Mouse (Mus musculus): Measurements from ENCODE around the gene Kdm4b. TPM values are rescaled to one million over a fixed set of nuclear protein-coding genes. Genes with fewer than 3 reads are reported as not detected.
A peak's percentile ranks its signal among the peaks of the same experiment; 100 is the strongest.

The Kdm4b gene
- polyA plus RNA-seq, 1 experiment from 2014 or later, result 13.5 TPM

DNA sequence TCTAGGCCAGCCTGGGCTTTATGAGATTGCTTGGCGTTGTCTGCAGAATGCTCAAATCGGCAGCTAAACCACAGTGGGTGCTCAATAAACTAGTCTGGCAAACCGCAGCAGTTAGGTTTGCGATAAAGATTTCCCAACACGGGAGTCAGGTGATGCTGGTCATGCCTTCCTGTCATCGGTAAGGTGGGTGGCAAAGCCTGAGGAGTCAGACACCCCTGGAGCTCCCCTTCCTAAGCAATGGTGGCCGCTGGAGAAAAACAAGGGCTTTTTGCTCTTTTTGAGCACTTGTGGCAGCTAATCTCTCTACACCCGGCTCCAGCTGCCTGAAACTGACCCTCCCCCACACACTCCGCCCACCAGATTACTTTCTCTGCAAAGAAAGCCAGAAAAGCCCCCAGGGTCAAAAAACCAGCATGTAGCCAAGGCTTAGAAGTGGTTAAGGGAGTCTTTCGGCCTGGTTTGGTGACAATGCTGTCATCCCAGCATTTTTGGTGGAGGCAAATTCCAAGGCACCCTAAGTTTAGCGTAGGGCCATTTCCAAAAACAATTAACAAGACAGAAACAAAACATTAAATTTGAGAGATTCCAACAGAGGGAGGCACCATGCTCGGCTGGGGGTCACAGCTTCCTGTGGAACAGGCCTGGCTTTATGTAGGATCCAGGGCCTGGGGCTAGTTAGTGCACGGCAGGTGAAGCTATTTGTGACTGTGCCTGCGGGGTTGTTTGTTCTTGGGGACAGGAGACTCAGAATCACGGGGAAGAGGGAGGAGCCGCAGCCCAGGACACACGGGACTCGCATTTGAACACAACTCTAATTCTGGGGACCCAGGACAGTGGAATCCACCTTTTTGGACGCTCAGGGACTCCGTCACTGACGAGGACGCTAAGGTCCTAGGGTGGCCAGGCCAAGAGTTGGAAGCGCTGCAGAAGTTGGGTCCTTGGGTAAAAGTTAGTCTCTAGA lies 36.2 kb upstream of the Kdm4b start:
- TF ChIP-seq EP300 (optimal IDR thresholded peaks at IDR 0.05), result no peak
- TF ChIP-seq CTCF (IDR thresholded peaks at IDR 0.05; ENCODE audit: low read depth), result no peak
- 3% methylated on average over 23 of the region's 23 CpGs for WGBS
- DNase-seq (ENCODE audit: low spot score), result peak; percentile 80

GRCm38 (mm10) chr17:56290388-56291170 lies 35.3 kb upstream of the Kdm4b start:
- H3K36me3 ChIP-seq (ENCODE audit: control insufficient read depth, insufficient read depth, low read length), result peaks cover 8% of the 10 kb centered on the region
- peak overlapping the region; percentile 68 for H3K9ac ChIP-seq (ENCODE audit: low read length)
- peak overlapping the region; percentile 75 for H3K4me2 ChIP-seq (replicated peaks; ENCODE audit: low read depth)
- ATAC-seq (ENCODE audit: low FRiP score, low TSS enrichment), result peak; percentile 88
- WGBS, result 3% methylated on average over 17 of the region's 17 CpGs
- peak overlapping the region; percentile 94 for H3K27ac ChIP-seq (replicated peaks)
- TF ChIP-seq CTCF (IDR thresholded peaks at IDR 0.05; ENCODE audit: low read depth) (no peak), EP300 (optimal IDR thresholded peaks at IDR 0.05) (peak; percentile 90)
- no peaks in the 10 kb centered on the region for H3K27me3 ChIP-seq (ENCODE audit: control insufficient read depth, insufficient read depth, low read length)
- DNase-seq (ENCODE audit: low spot score), result peak; percentile 97
- H3K4me3 ChIP-seq (ENCODE audit: low read depth, low read length), result peak overlapping the region; percentile 59
- H3K9me3 ChIP-seq (ENCODE audit: control insufficient read depth, low read length), result no peaks in the 10 kb centered on the region
- peaks cover 6% of the 10 kb centered on the region; the same call in 1 of the 2 replicates for H3K4me1 ChIP-seq (replicated peaks; ENCODE audit: control insufficient read depth, insufficient read depth)

More for the DNA sequence above, 36.2 kb upstream of the Kdm4b start:
- H3K36me3 ChIP-seq (ENCODE audit: control insufficient read depth, insufficient read depth, low read length), result peaks cover 16% of the 10 kb centered on the region
- H3K9ac ChIP-seq (ENCODE audit: low read length), result peak overlapping the region; percentile 68
- H3K27me3 ChIP-seq (ENCODE audit: control insufficient read depth, insufficient read depth, low read length), result no peaks in the 10 kb centered on the region
- no peaks in the 10 kb centered on the region for H3K9me3 ChIP-seq (ENCODE audit: control insufficient read depth, low read length)
- peaks cover 6% of the 10 kb centered on the region; the same call in 1 of the 2 replicates for H3K4me1 ChIP-seq (replicated peaks; ENCODE audit: control insufficient read depth, insufficient read depth)
- ATAC-seq (ENCODE audit: low FRiP score, low TSS enrichment), result peak; percentile 25
- peak overlapping the region; percentile 94 for H3K27ac ChIP-seq (replicated peaks)
- peak overlapping the region; percentile 59 for H3K4me3 ChIP-seq (ENCODE audit: low read depth, low read length)
- peak overlapping the region; percentile 75 for H3K4me2 ChIP-seq (replicated peaks; ENCODE audit: low read depth)

DNA sequence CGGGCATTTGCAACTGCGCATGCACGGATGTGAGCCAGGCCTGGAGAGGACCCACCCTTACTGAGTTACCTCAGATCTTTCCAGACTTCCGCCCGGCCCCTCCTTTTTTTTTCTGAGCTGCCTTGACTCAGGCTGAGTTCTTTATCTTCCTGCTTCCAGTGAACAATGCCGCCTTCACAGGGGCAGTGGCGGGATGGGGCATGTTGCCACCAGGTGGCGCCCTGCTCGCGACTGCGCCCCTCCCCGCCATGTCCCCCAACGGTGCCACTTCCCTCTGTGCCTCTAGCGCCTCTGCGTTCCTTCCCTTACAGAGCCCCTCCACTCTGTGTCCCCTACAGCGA lies 34.7 kb upstream of the Kdm4b start:
- H3K4me2 ChIP-seq (replicated peaks; ENCODE audit: low read depth), result peak overlapping the region; percentile 75
- peak; percentile 92 for ATAC-seq (ENCODE audit: low FRiP score, low TSS enrichment)
- peak; percentile 70 for TF ChIP-seq EP300 (optimal IDR thresholded peaks at IDR 0.05)
- peak; percentile 95 for TF ChIP-seq CTCF (IDR thresholded peaks at IDR 0.05; ENCODE audit: low read depth)
- DNase-seq (ENCODE audit: low spot score), result peak; percentile 93
- H3K9me3 ChIP-seq (ENCODE audit: control insufficient read depth, low read length), result no peaks in the 10 kb centered on the region
- H3K36me3 ChIP-seq (ENCODE audit: control insufficient read depth, insufficient read depth, low read length), result peaks cover 3% of the 10 kb centered on the region; the same call in 1 of the 2 replicates
- peak overlapping the region; percentile 94 for H3K27ac ChIP-seq (replicated peaks)
- peak overlapping the region; percentile 68 for H3K9ac ChIP-seq (ENCODE audit: low read length)
- H3K27me3 ChIP-seq (ENCODE audit: control insufficient read depth, insufficient read depth, low read length), result no peaks in the 10 kb centered on the region
- under 1% methylated on average over 16 of the region's 16 CpGs for WGBS
- peak overlapping the region; percentile 21; the same call in 1 of the 2 replicates for H3K4me3 ChIP-seq (ENCODE audit: low read depth, low read length)
- peaks cover 6% of the 10 kb centered on the region; the same call in 1 of the 2 replicates for H3K4me1 ChIP-seq (replicated peaks; ENCODE audit: control insufficient read depth, insufficient read depth)

- Histone ChIP-seq H3K9ac (ENCODE audit: low read length) (peak overlapping the region; percentile 62; the same call in 1 of the 2 replicates), H3K4me1 (replicated peaks; ENCODE audit: control insufficient read depth, insufficient read depth) (peaks cover 6% of the 10 kb centered on the region; the same call in 1 of the 2 replicates), H3K27ac (replicated peaks) (peak overlapping the region; percentile 94), H3K36me3 (ENCODE audit: control insufficient read depth, insufficient read depth, low read length) (no peaks in the 10 kb centered on the region), H3K4me2 (replicated peaks; ENCODE audit: low read depth) (no peak overlapping the region), H3K9me3 (ENCODE audit: control insufficient read depth, low read length) (no peaks in the 10 kb centered on the region), H3K27me3 (ENCODE audit: control insufficient read depth, insufficient read depth, low read length) (no peaks in the 10 kb centered on the region), H3K4me3 (ENCODE audit: low read depth, low read length) (no peak overlapping the region)
- no peak for TF ChIP-seq CTCF (IDR thresholded peaks at IDR 0.05; ENCODE audit: low read depth)
- TF ChIP-seq EP300 (optimal IDR thresholded peaks at IDR 0.05), result no peak
- ATAC-seq (ENCODE audit: low FRiP score, low TSS enrichment) (no peak), DNase-seq (ENCODE audit: low spot score) (no peak)
- WGBS, result 81% methylated on average over 7 of the region's 7 CpGs
Observed at GRCm38 (mm10) chr17:56291826-56292475, 33.9 kb upstream of the Kdm4b start.

- peak within 1 kb of the TSS; percentile 62; the same call in 1 of the 2 replicates for H3K9ac ChIP-seq (ENCODE audit: low read length)
Observed at GRCm38 (mm10) chr17:56292531-56293222, 33.2 kb upstream of the Kdm4b start, which contains the start of gene Plin3. Gene Plin3 (minus strand): TSS chr17:56292873.

More at GRCm38 (mm10) chr17:56292531-56293222, 33.2 kb upstream of the Kdm4b start, which contains the start of gene Plin3:
- Histone ChIP-seq H3K4me1 (replicated peaks; ENCODE audit: control insufficient read depth, insufficient read depth) (peaks cover 5% of the 10 kb centered on the region; the same call in 1 of the 2 replicates), H3K27me3 (ENCODE audit: control insufficient read depth, insufficient read depth, low read length) (no peaks in the 10 kb centered on the region), H3K4me3 (ENCODE audit: low read depth, low read length) (no peak within 1 kb of the TSS), H3K4me2 (replicated peaks; ENCODE audit: low read depth) (no peak within 1 kb of the TSS), H3K36me3 (ENCODE audit: control insufficient read depth, insufficient read depth, low read length) (no peaks in the 10 kb centered on the region), H3K9me3 (ENCODE audit: control insufficient read depth, low read length) (no peaks in the 10 kb centered on the region), H3K27ac (replicated peaks) (peak within 1 kb of the TSS; percentile 94)
- DNase-seq (ENCODE audit: low spot score), result no peak
- 97% methylated on average over 4 of the region's 4 CpGs for WGBS
- TF ChIP-seq CTCF (IDR thresholded peaks at IDR 0.05; ENCODE audit: low read depth), result no peak
- no peak for TF ChIP-seq EP300 (optimal IDR thresholded peaks at IDR 0.05)
- no peak for ATAC-seq (ENCODE audit: low FRiP score, low TSS enrichment)
